Mouse (Mus musculus) liver, embryonic 13.5 days (tissue): Measurements from ENCODE around the gene Dnaaf5. TPM values are rescaled to one million over a fixed set of nuclear protein-coding genes. Genes with fewer than 3 reads are reported as not detected.
A peak's percentile ranks its signal among the peaks of the same experiment; 100 is the strongest.

Source experiments
- ATAC-seq: fragments of 200-750 bp; cut with Nextera tagmentation; 2 replicates; pipeline ENCODE4 v1.8.0; 2017; ENCODE audit warnings: low read depth, mild to moderate bottlenecking, moderate number of reproducible peaks, moderate library complexity
- DNase-seq: peaks from one replicate; pipeline ENCODE4 v3.0.0; 2022
- H3K27ac ChIP-seq: fragments of 300-500 bp; sonication (generic); 2 replicates; pipeline ENCODE4 v1.5.1; 2015; ENCODE audit warnings: moderate library complexity, mild to moderate bottlenecking, inconsistent platforms
- H3K27me3 ChIP-seq: fragments of 300-500 bp; sonication (generic); 2 replicates; pipeline ENCODE4 v1.6.1; 2015; ENCODE audit warnings: mild to moderate bottlenecking, inconsistent platforms
- H3K36me3 ChIP-seq: fragments of 300-500 bp; sonication (generic); 2 replicates; pipeline ENCODE4 v1.6.1; 2015; ENCODE audit warnings: mild to moderate bottlenecking, inconsistent platforms
- H3K4me1 ChIP-seq: fragments of 300-500 bp; sonication (generic); replicated peaks from 2 replicates; pipeline ENCODE4 v1.6.1; 2015; ENCODE audit warnings: inconsistent platforms
- H3K4me2 ChIP-seq: fragments of 300-500 bp; sonication (generic); 2 replicates; pipeline ENCODE4 v1.6.1; 2015; ENCODE audit warnings: inconsistent platforms, mild to moderate bottlenecking, moderate library complexity
- H3K4me3 ChIP-seq: fragments of 300-500 bp; sonication (generic); replicated peaks from 2 replicates; pipeline ENCODE4 v1.5.1; 2015; ENCODE audit warnings: mild to moderate bottlenecking, inconsistent platforms
- H3K9ac ChIP-seq: fragments of 300-500 bp; sonication (generic); 2 replicates; pipeline ENCODE4 v1.6.1; 2015; ENCODE audit warnings: mild to moderate bottlenecking, inconsistent platforms
- H3K9me3 ChIP-seq: fragments of 300-500 bp; sonication (generic); replicated peaks from 2 replicates; pipeline ENCODE4 v1.6.1; 2016; ENCODE audit warnings: inconsistent platforms
- WGBS: fragments of 180-500 bp; shearing (Covaris S2); methylation state at CpG from one replicate; pipeline ENCODE4 v1.1.7; 2015; ENCODE audit not compliant: insufficient replicate concordance; 5-methylcytosine and 5-hydroxymethylcytosine counted together
- polyA plus RNA-seq: library from polyadenylated mRNA; unstranded; fragments of >200 nt; fragmentation: Nextera tagmentation; extraction: Ambion mirVana; gene quantifications from 2 replicates; pipeline ENCODE4 v1.2.1, GENCODE M21; 2015

Dnaaf5 gene
- 2.4 and 3.6 TPM in 2 replicates for polyA plus RNA-seq

- H3K4me2 ChIP-seq, result peak within 1 kb of the TSS; percentile 85
- peaks cover 30% of the 10 kb centered on the region for H3K4me1 ChIP-seq
- no peaks in the 10 kb centered on the region for H3K27me3 ChIP-seq
- under 1% methylated on average over 76 of the region's 87 CpGs for WGBS
- DNase-seq, result peak; percentile 99
- peak; percentile 94 for ATAC-seq
- H3K27ac ChIP-seq, result peak within 1 kb of the TSS; percentile 60
- H3K4me3 ChIP-seq, result peak within 1 kb of the TSS; percentile 88
- peaks cover 30% of the 10 kb centered on the region for H3K36me3 ChIP-seq
- no peaks in the 10 kb centered on the region for H3K9me3 ChIP-seq
- peak within 1 kb of the TSS; percentile 80 for H3K9ac ChIP-seq
Measured at GRCm38 (mm10) chr5:139149681-139150602, at the start of gene Dnaaf5, which contains the start of gene Prkar1b. TSS of gene Dnaaf5 (plus strand) at chr5:139150223. TSS of gene Prkar1b (minus strand) at chr5:139150001.

- 58% methylated on average over 6 of the region's 6 CpGs for WGBS
- no peak for DNase-seq
- Histone ChIP-seq H3K4me3 (no peak overlapping the region), H3K4me2 (no peak overlapping the region), H3K36me3 (no peaks in the 10 kb centered on the region), H3K9me3 (no peaks in the 10 kb centered on the region), H3K27ac (no peak overlapping the region), H3K27me3 (no peaks in the 10 kb centered on the region), H3K4me1 (peaks cover 7% of the 10 kb centered on the region), H3K9ac (no peak overlapping the region)
- no peak for ATAC-seq
Measured at GRCm38 (mm10) chr5:139101783-139102182, 48.2 kb upstream of the Dnaaf5 start.

GRCm38 (mm10) chr5:139107815-139108214, 42.2 kb upstream of the Dnaaf5 start:
- DNase-seq, result no peak
- no peaks in the 10 kb centered on the region for H3K36me3 ChIP-seq
- 52% methylated on average over 9 of the region's 9 CpGs for WGBS
- H3K9me3 ChIP-seq, result no peaks in the 10 kb centered on the region
- H3K4me1 ChIP-seq, result no peaks in the 10 kb centered on the region
- no peak overlapping the region for H3K9ac ChIP-seq
- no peak overlapping the region for H3K4me3 ChIP-seq
- no peak overlapping the region for H3K27ac ChIP-seq
- no peak overlapping the region for H3K4me2 ChIP-seq
- no peak for ATAC-seq
- H3K27me3 ChIP-seq, result 0 out of 2 replicates have a peak, but pooled peaks cover 3% of the 10 kb centered on the region

- Histone ChIP-seq H3K9ac (no peak overlapping the region), H3K4me1 (no peaks in the 10 kb centered on the region), H3K9me3 (no peaks in the 10 kb centered on the region), H3K27ac (no peak overlapping the region), H3K4me2 (no peak overlapping the region), H3K27me3 (0 out of 2 replicates have a peak, but pooled peaks cover 3% of the 10 kb centered on the region), H3K36me3 (no peaks in the 10 kb centered on the region), H3K4me3 (no peak overlapping the region)
- DNase-seq (no peak), ATAC-seq (no peak)
- WGBS, result 63% methylated on average over 2 of the region's 2 CpGs
Measured at GRCm38 (mm10) chr5:139110140-139110855, 39.7 kb upstream of the Dnaaf5 start.

GRCm38 (mm10) chr5:139111991-139112390, 38.0 kb upstream of the Dnaaf5 start:
- no peaks in the 10 kb centered on the region for H3K9me3 ChIP-seq
- no peaks in the 10 kb centered on the region for H3K36me3 ChIP-seq
- DNase-seq, result no peak
- no peak overlapping the region for H3K9ac ChIP-seq
- 0 out of 2 replicates have a peak, but pooled peaks cover 3% of the 10 kb centered on the region for H3K27me3 ChIP-seq
- no peaks in the 10 kb centered on the region for H3K4me1 ChIP-seq
- ATAC-seq, result no peak
- WGBS, result 69% methylated on average over 9 of the region's 9 CpGs
- no peak overlapping the region for H3K4me3 ChIP-seq
- H3K27ac ChIP-seq, result no peak overlapping the region
- H3K4me2 ChIP-seq, result no peak overlapping the region

GRCm38 (mm10) chr5:139112418-139112817, 37.6 kb upstream of the Dnaaf5 start:
- no peaks in the 10 kb centered on the region for H3K36me3 ChIP-seq
- no peak overlapping the region for H3K27ac ChIP-seq
- H3K9ac ChIP-seq, result no peak overlapping the region
- WGBS, result 65% methylated on average over 9 of the region's 9 CpGs
- no peak overlapping the region for H3K4me2 ChIP-seq
- H3K4me1 ChIP-seq, result no peaks in the 10 kb centered on the region
- no peak overlapping the region for H3K4me3 ChIP-seq
- DNase-seq, result no peak
- no peak for ATAC-seq
- 0 out of 2 replicates have a peak, but pooled peaks cover 3% of the 10 kb centered on the region for H3K27me3 ChIP-seq
- H3K9me3 ChIP-seq, result no peaks in the 10 kb centered on the region

GRCm38 (mm10) chr5:139114876-139115275, 35.1 kb upstream of the Dnaaf5 start:
- no peaks in the 10 kb centered on the region for H3K4me1 ChIP-seq
- no peak overlapping the region for H3K27ac ChIP-seq
- DNase-seq (no peak), ATAC-seq (no peak)
- H3K4me3 ChIP-seq, result no peak overlapping the region
- H3K4me2 ChIP-seq, result no peak overlapping the region
- H3K27me3 ChIP-seq, result no peaks in the 10 kb centered on the region
- H3K9me3 ChIP-seq, result no peaks in the 10 kb centered on the region
- no peak overlapping the region for H3K9ac ChIP-seq
- WGBS, result 58% methylated on average over 4 of the region's 4 CpGs
- H3K36me3 ChIP-seq, result no peaks in the 10 kb centered on the region

GRCm38 (mm10) chr5:139115507-139115906, 34.5 kb upstream of the Dnaaf5 start:
- Histone ChIP-seq H3K9me3 (no peaks in the 10 kb centered on the region), H3K4me1 (no peaks in the 10 kb centered on the region), H3K9ac (no peak overlapping the region), H3K36me3 (no peaks in the 10 kb centered on the region), H3K4me2 (no peak overlapping the region), H3K4me3 (no peak overlapping the region), H3K27ac (no peak overlapping the region), H3K27me3 (no peaks in the 10 kb centered on the region)
- 71% methylated on average over 7 of the region's 7 CpGs for WGBS
- DNase-seq (no peak), ATAC-seq (no peak)

- DNase-seq (no peak), ATAC-seq (no peak)
- Histone ChIP-seq H3K4me3 (no peak overlapping the region), H3K27ac (no peak overlapping the region), H3K9me3 (no peaks in the 10 kb centered on the region), H3K4me2 (no peak overlapping the region), H3K36me3 (no peaks in the 10 kb centered on the region), H3K27me3 (no peaks in the 10 kb centered on the region), H3K9ac (no peak overlapping the region), H3K4me1 (no peaks in the 10 kb centered on the region)
- 45% methylated on average over 5 of the region's 5 CpGs for WGBS
Measured at GRCm38 (mm10) chr5:139118139-139118960, 31.7 kb upstream of the Dnaaf5 start.

- Histone ChIP-seq H3K27ac (no peak overlapping the region), H3K36me3 (no peaks in the 10 kb centered on the region), H3K4me1 (no peaks in the 10 kb centered on the region), H3K4me3 (no peak overlapping the region), H3K9me3 (no peaks in the 10 kb centered on the region), H3K9ac (no peak overlapping the region), H3K27me3 (no peaks in the 10 kb centered on the region), H3K4me2 (no peak overlapping the region)
- no peak for ATAC-seq
- no peak for DNase-seq
- WGBS, result 38% methylated on average over 2 of the region's 2 CpGs
Measured at GRCm38 (mm10) chr5:139118961-139119276, 31.1 kb upstream of the Dnaaf5 start.

- no peaks in the 10 kb centered on the region for H3K4me1 ChIP-seq
- no peak overlapping the region for H3K27ac ChIP-seq
- no peak for DNase-seq
- no peak overlapping the region for H3K4me3 ChIP-seq
- H3K4me2 ChIP-seq, result no peak overlapping the region
- no peaks in the 10 kb centered on the region for H3K9me3 ChIP-seq
- ATAC-seq, result no peak
- 63% methylated on average over 3 of the region's 3 CpGs for WGBS
- no peaks in the 10 kb centered on the region for H3K36me3 ChIP-seq
- H3K9ac ChIP-seq, result no peak overlapping the region
- H3K27me3 ChIP-seq, result peaks cover 25% of the 10 kb centered on the region
Measured at GRCm38 (mm10) chr5:139125717-139126116, 24.3 kb upstream of the Dnaaf5 start.
